Mouse (Mus musculus): ENCODE measurements around the gene Olfr816. TPM values are rescaled to one million over a fixed set of nuclear protein-coding genes. Genes with fewer than 3 reads are reported as not detected.
"Not testable (repeated sequence)": the region's sequence is repeated elsewhere in the genome, so short reads cannot be mapped to it uniquely, and the experiment has no call there.

Gene Olfr816
- not detected in 2 replicates for polyA plus RNA-seq (2015; fragmentation: Nextera tagmentation; extraction: Ambion mirVana)

DNA sequence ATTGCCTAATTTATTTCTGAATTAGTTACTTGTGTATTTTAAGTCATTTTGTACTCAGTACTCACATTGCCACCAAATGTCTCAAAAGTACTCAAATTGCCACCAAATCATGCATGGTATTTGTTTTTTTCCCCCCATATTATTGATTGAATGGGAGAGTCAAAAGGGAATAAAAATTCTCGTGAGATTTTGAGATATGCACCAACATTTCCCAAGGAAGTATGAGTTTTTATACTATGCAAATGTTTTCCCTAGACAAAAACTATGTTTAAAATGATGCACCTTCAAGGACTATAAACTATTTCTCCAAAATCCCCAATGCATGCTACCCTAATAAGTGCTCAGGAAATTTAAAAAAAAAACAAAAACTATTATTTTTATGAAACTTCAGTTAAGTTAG lies at the start of gene Olfr816:
Gene Olfr816, minus strand, starts transcription at position 101 of the 400 bp plus-strand sequence.
- WGBS: 58% methylated on average over 1 of the region's 1 CpGs

GRCm38 (mm10) chr10:129949000-129949399 lies 33.6 kb upstream of the Olfr816 start, which contains the start of gene Olfr818:
Gene Olfr818 (minus strand): TSS chr10:129949100.
- no peak for ATAC-seq
- 91% methylated on average over 2 of the region's 2 CpGs for WGBS
- H3K4me3 ChIP-seq (ENCODE audit: low read depth, low read length): no peak within 1 kb of the TSS
- H3K27ac ChIP-seq (ENCODE audit: low read length): no peak within 1 kb of the TSS
- H3K36me3 ChIP-seq (ENCODE audit: control insufficient read depth, insufficient read depth, low read length): no peaks in the 10 kb centered on the region
- H3K9me3 ChIP-seq (replicated peaks; ENCODE audit: control insufficient read depth, low read length, poor library complexity, severe bottlenecking): no peaks in the 10 kb centered on the region
- no peak within 1 kb of the TSS for H3K9ac ChIP-seq (ENCODE audit: low read depth, low read length)
- no peaks in the 10 kb centered on the region for H3K27me3 ChIP-seq (ENCODE audit: control insufficient read depth, insufficient read depth, low read depth, low read length)
- H3K4me2 ChIP-seq (ENCODE audit: low read length): no peak within 1 kb of the TSS
- H3K4me1 ChIP-seq (ENCODE audit: control insufficient read depth, insufficient read depth, low read length): no peaks in the 10 kb centered on the region

More for the DNA sequence above, at the start of gene Olfr816:
- Histone ChIP-seq H3K4me3 (ENCODE audit: low read depth, low read length) (no peak within 1 kb of the TSS), H3K36me3 (ENCODE audit: control insufficient read depth, insufficient read depth, low read length) (no peaks in the 10 kb centered on the region), H3K9me3 (replicated peaks; ENCODE audit: control insufficient read depth, low read length, poor library complexity, severe bottlenecking) (no peaks in the 10 kb centered on the region), H3K4me1 (ENCODE audit: control insufficient read depth, insufficient read depth, low read length) (no peaks in the 10 kb centered on the region), H3K27me3 (ENCODE audit: control insufficient read depth, insufficient read depth, low read depth, low read length) (no peaks in the 10 kb centered on the region), H3K9ac (ENCODE audit: low read depth, low read length) (no peak within 1 kb of the TSS), H3K27ac (ENCODE audit: low read length) (no peak within 1 kb of the TSS), H3K4me2 (ENCODE audit: low read length) (no peak within 1 kb of the TSS)
- ATAC-seq: no peak

GRCm38 (mm10) chr10:129905767-129906166 lies 9.6 kb downstream of the Olfr816 start, which contains the start of gene Olfr815:
Gene Olfr815 (minus strand): TSS chr10:129905867.
- not testable (repeated sequence) for H3K27ac ChIP-seq (ENCODE audit: low read length); H3K36me3 ChIP-seq (ENCODE audit: control insufficient read depth, insufficient read depth, low read length); H3K27me3 ChIP-seq (ENCODE audit: control insufficient read depth, insufficient read depth, low read depth, low read length); ATAC-seq; H3K4me1 ChIP-seq (ENCODE audit: control insufficient read depth, insufficient read depth, low read length); H3K4me2 ChIP-seq (ENCODE audit: low read length); H3K9ac ChIP-seq (ENCODE audit: low read depth, low read length); H3K9me3 ChIP-seq (replicated peaks; ENCODE audit: control insufficient read depth, low read length, poor library complexity, severe bottlenecking); H3K4me3 ChIP-seq (ENCODE audit: low read depth, low read length)
- WGBS: no CpG with 5 or more reads among the region's 1 CpGs

DNA sequence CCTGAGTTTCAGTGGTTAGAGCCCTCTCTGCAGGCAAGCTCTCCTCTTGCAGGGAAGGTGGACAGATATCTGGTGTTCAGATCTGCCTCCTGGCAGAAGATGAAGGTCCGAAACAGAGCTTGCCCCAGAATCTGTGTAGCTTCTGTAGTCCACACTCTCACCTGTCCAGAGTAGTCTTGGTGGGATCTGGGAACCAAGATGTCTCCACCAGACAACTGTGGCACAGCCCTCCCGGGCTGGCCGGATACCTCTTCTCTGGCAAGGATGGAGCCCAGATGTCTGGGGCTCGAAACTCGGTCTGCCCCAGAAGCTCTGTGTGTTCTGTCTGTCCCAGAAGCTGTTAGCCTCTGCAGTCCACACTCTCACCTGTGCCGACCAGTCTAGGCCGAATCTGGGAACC lies 29.5 kb downstream of the Olfr816 start:
- H3K4me1 ChIP-seq (ENCODE audit: control insufficient read depth, insufficient read depth, low read length): no peaks in the 10 kb centered on the region
- H3K27ac ChIP-seq (ENCODE audit: low read length): no peak overlapping the region
- WGBS: 94% methylated on average over 7 of the region's 7 CpGs
- no peaks in the 10 kb centered on the region for H3K27me3 ChIP-seq (ENCODE audit: control insufficient read depth, insufficient read depth, low read depth, low read length)
- no peak overlapping the region for H3K9ac ChIP-seq (ENCODE audit: low read depth, low read length)
- H3K4me3 ChIP-seq (ENCODE audit: low read depth, low read length): no peak overlapping the region
- ATAC-seq: no peak
- H3K36me3 ChIP-seq (ENCODE audit: control insufficient read depth, insufficient read depth, low read length): no peaks in the 10 kb centered on the region
- H3K4me2 ChIP-seq (ENCODE audit: low read length): no peak overlapping the region
- no peaks in the 10 kb centered on the region for H3K9me3 ChIP-seq (replicated peaks; ENCODE audit: control insufficient read depth, low read length, poor library complexity, severe bottlenecking)

DNA sequence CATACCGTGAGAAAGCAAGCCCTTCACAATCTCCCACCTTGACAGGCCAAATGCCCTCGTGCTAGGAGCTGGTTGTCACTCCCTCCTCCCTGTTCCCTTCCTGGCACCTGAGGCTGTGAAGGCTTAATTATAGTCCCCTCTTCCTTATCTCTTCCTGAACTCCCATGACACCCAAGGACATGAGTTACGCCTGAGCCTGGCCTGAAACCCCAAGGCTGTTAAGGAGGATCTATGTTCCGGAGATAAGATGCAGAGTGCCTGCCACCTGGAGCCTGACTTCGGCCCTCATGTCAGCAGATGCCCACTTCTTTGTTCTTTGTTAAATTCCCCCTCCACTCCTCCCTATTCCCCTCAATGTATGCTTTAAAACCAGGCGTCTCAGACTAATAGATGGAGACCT lies 29.9 kb downstream of the Olfr816 start:
- WGBS: 88% methylated on average over 6 of the region's 6 CpGs
- not testable (repeated sequence) for H3K36me3 ChIP-seq (ENCODE audit: control insufficient read depth, insufficient read depth, low read length); H3K9me3 ChIP-seq (replicated peaks; ENCODE audit: control insufficient read depth, low read length, poor library complexity, severe bottlenecking); H3K4me1 ChIP-seq (ENCODE audit: control insufficient read depth, insufficient read depth, low read length); H3K4me3 ChIP-seq (ENCODE audit: low read depth, low read length); ATAC-seq; H3K4me2 ChIP-seq (ENCODE audit: low read length); H3K27ac ChIP-seq (ENCODE audit: low read length); H3K9ac ChIP-seq (ENCODE audit: low read depth, low read length); H3K27me3 ChIP-seq (ENCODE audit: control insufficient read depth, insufficient read depth, low read depth, low read length)

GRCm38 (mm10) chr10:129879751-129880150 lies 35.6 kb downstream of the Olfr816 start, which contains the start of gene Olfr814:
Gene Olfr814 (minus strand): TSS chr10:129879851.
- no CpG with 5 or more reads among the region's 1 CpGs for WGBS

More at GRCm38 (mm10) chr10:129879751-129880150, 35.6 kb downstream of the Olfr816 start, which contains the start of gene Olfr814:
- not testable (repeated sequence) for H3K9me3 ChIP-seq (replicated peaks; ENCODE audit: control insufficient read depth, low read length, poor library complexity, severe bottlenecking); ATAC-seq; H3K4me3 ChIP-seq (ENCODE audit: low read depth, low read length); H3K36me3 ChIP-seq (ENCODE audit: control insufficient read depth, insufficient read depth, low read length); H3K4me1 ChIP-seq (ENCODE audit: control insufficient read depth, insufficient read depth, low read length); H3K27ac ChIP-seq (ENCODE audit: low read length); H3K27me3 ChIP-seq (ENCODE audit: control insufficient read depth, insufficient read depth, low read depth, low read length); H3K9ac ChIP-seq (ENCODE audit: low read depth, low read length); H3K4me2 ChIP-seq (ENCODE audit: low read length)

Other genes starting within 250 kb of the Olfr816 start
- gene Olfr801, start 241.7 kb downstream of the Olfr816 start, polyA plus RNA-seq (2015; fragmentation: Nextera tagmentation; extraction: Ambion mirVana): not detected in 2 replicates
- 0.05 TPM in 1 of 2 replicates, not detected in the other for gene Olfr802, start 227.4 kb downstream of the Olfr816 start, polyA plus RNA-seq (2015; fragmentation: Nextera tagmentation; extraction: Ambion mirVana)
- gene Olfr803, start 221.3 kb downstream of the Olfr816 start, polyA plus RNA-seq (2015; fragmentation: Nextera tagmentation; extraction: Ambion mirVana): not detected in 2 replicates
- gene Olfr804, start 212.4 kb downstream of the Olfr816 start, polyA plus RNA-seq (2015; fragmentation: Nextera tagmentation; extraction: Ambion mirVana): not detected in 2 replicates
- not detected in 2 replicates for gene Olfr805, start 186.2 kb downstream of the Olfr816 start, polyA plus RNA-seq (2015; fragmentation: Nextera tagmentation; extraction: Ambion mirVana)
- gene Olfr806, start 173.7 kb downstream of the Olfr816 start, polyA plus RNA-seq (2015; fragmentation: Nextera tagmentation; extraction: Ambion mirVana): not detected in 2 replicates
- not detected in 2 replicates for gene Olfr807, start 157.8 kb downstream of the Olfr816 start, polyA plus RNA-seq (2015; fragmentation: Nextera tagmentation; extraction: Ambion mirVana)
- not detected in 2 replicates for gene Olfr808, start 150.1 kb downstream of the Olfr816 start, polyA plus RNA-seq (2015; fragmentation: Nextera tagmentation; extraction: Ambion mirVana)
- not detected in 2 replicates for gene Olfr809, start 141.0 kb downstream of the Olfr816 start, polyA plus RNA-seq (2015; fragmentation: Nextera tagmentation; extraction: Ambion mirVana)
- gene Olfr810, start 120.7 kb downstream of the Olfr816 start, polyA plus RNA-seq (2015; fragmentation: Nextera tagmentation; extraction: Ambion mirVana): not detected in 2 replicates
- gene Olfr811, start 111.2 kb downstream of the Olfr816 start, polyA plus RNA-seq (2015; fragmentation: Nextera tagmentation; extraction: Ambion mirVana): not detected in 2 replicates
- gene Olfr812, start 69.5 kb downstream of the Olfr816 start, polyA plus RNA-seq (2015; fragmentation: Nextera tagmentation; extraction: Ambion mirVana): not detected in 2 replicates
- not detected in 2 replicates for gene Olfr813, start 60.2 kb downstream of the Olfr816 start, polyA plus RNA-seq (2015; fragmentation: Nextera tagmentation; extraction: Ambion mirVana)
- gene Olfr814, start 35.7 kb downstream of the Olfr816 start, polyA plus RNA-seq (2015; fragmentation: Nextera tagmentation; extraction: Ambion mirVana): not detected in 2 replicates
- gene Olfr815, start 9.7 kb downstream of the Olfr816 start, polyA plus RNA-seq (2015; fragmentation: Nextera tagmentation; extraction: Ambion mirVana): not detected in 2 replicates
- gene Olfr818, start 33.5 kb upstream of the Olfr816 start, polyA plus RNA-seq (2015; fragmentation: Nextera tagmentation; extraction: Ambion mirVana): not detected in 2 replicates
- not detected in 2 replicates for gene Olfr819, start 51.7 kb upstream of the Olfr816 start, polyA plus RNA-seq (2015; fragmentation: Nextera tagmentation; extraction: Ambion mirVana)
- gene Olfr247, start 60.5 kb upstream of the Olfr816 start, polyA plus RNA-seq (2015; fragmentation: Nextera tagmentation; extraction: Ambion mirVana): not detected in 2 replicates
- not detected in 2 replicates for gene Gm10310, start 69.5 kb upstream of the Olfr816 start, polyA plus RNA-seq (2015; fragmentation: Nextera tagmentation; extraction: Ambion mirVana)
- not detected in 2 replicates for gene Olfr820, start 97.0 kb upstream of the Olfr816 start, polyA plus RNA-seq (2015; fragmentation: Nextera tagmentation; extraction: Ambion mirVana)
- not detected in 2 replicates for gene Olfr821, start 114.8 kb upstream of the Olfr816 start, polyA plus RNA-seq (2015; fragmentation: Nextera tagmentation; extraction: Ambion mirVana)
- gene Olfr822, start 155.6 kb upstream of the Olfr816 start, polyA plus RNA-seq (2015; fragmentation: Nextera tagmentation; extraction: Ambion mirVana): not detected in 2 replicates
- not detected in 2 replicates for gene Olfr823, start 199.8 kb upstream of the Olfr816 start, polyA plus RNA-seq (2015; fragmentation: Nextera tagmentation; extraction: Ambion mirVana)
- gene Olfr824, start 214.4 kb upstream of the Olfr816 start, polyA plus RNA-seq (2015; fragmentation: Nextera tagmentation; extraction: Ambion mirVana): not detected in 2 replicates

All from midbrain, embryonic 16.5 days (tissue).